Mouse (Mus musculus): ENCODE data around the gene Hdac11.

DNA sequence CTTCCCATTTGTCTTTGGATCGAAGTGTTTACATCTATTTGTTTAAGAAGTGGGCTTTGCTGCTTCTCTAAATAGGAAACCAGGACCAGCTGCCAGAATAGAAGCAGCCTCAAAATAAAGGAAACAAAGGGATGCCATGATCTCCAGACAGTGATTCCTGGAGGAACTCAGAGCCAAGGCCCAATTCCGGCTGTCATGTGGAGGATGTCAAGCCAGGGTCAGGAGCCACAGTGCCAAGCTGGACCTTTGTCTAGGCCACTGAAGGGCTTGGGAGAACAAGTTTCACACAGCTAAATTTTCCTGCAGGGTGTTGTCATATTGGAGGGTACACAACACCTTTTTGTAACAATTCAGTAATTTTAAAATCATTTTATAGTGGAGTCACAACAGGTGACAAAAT lies 36.3 kb upstream of the Hdac11 start:
- TF ChIP-seq CTCF (IDR thresholded peaks at IDR 0.05; ENCODE audit: low read depth, low read length): no peak
- TF ChIP-seq POLR2A (IDR thresholded peaks at IDR 0.05; ENCODE audit: insufficient read depth, low read length): no peak
- TF ChIP-seq EP300 (IDR thresholded peaks at IDR 0.05; ENCODE audit: insufficient read depth, low read depth, low read length): no peak
